Mouse (Mus musculus) liver, adult 2 months (tissue): ENCODE data around the gene Scaper. TPM values are rescaled to one million over a fixed set of nuclear protein-coding genes. Genes with fewer than 3 reads are reported as not detected.

Source experiments
- DNase-seq: peaks from one replicate; pipeline ENCODE4 v3.0.0-alpha.2; 2011; ENCODE audit warnings: low read depth, low spot score; ENCODE audit errors: extremely low read depth
- H3K27ac ChIP-seq: fragments of 200-500 bp; replicated peaks from 2 replicates; pipeline ENCODE4 v1.5.1; 2012; ENCODE audit warnings: low read depth, mild to moderate bottlenecking, control low read depth, inconsistent platforms, low read length; ENCODE audit not compliant: insufficient read depth
- H3K27me3 ChIP-seq: fragments of 200-500 bp; 2 replicates; pipeline ENCODE4 v1.6.1; 2012; ENCODE audit warnings: mild to moderate bottlenecking, moderate library complexity, low read length, inconsistent platforms; ENCODE audit not compliant: control insufficient read depth, insufficient read depth
- H3K36me3 ChIP-seq: fragments of 200-500 bp; 2 replicates; pipeline ENCODE4 v1.6.1; 2012; ENCODE audit warnings: low read length, inconsistent platforms; ENCODE audit not compliant: control insufficient read depth, insufficient read depth
- H3K4me1 ChIP-seq: fragments of 200-500 bp; 2 replicates; pipeline ENCODE4 v1.6.1; 2011; ENCODE audit warnings: low read length; ENCODE audit not compliant: control insufficient read depth, insufficient read depth
- H3K4me3 ChIP-seq: fragments of 200-500 bp; 2 replicates; pipeline ENCODE4 v1.5.1; 2011; ENCODE audit warnings: low read depth, mild to moderate bottlenecking, control low read depth, low read length, moderate library complexity; ENCODE audit not compliant: insufficient read depth
- H3K79me2 ChIP-seq: fragments of 200-500 bp; 2 replicates; pipeline ENCODE4 v1.6.1; 2012; ENCODE audit warnings: inconsistent platforms, mild to moderate bottlenecking, low read length, moderate library complexity; ENCODE audit not compliant: control insufficient read depth, insufficient read depth
- H3K9ac ChIP-seq: fragments of 200-500 bp; 2 replicates; pipeline ENCODE4 v1.6.1; 2012; ENCODE audit warnings: low read depth, mild to moderate bottlenecking, control low read depth, inconsistent platforms, low read length
- CTCF ChIP-seq: fragments of 200-500 bp; IDR thresholded peaks from 2 replicates; pipeline ENCODE4 v1.5.1; 2011; ENCODE audit warnings: low read depth, low read length, control low read depth
- POLR2A ChIP-seq: fragments of 200-500 bp; IDR thresholded peaks from 2 replicates; pipeline ENCODE4 v1.6.1; 2011; ENCODE audit warnings: low read length, control low read depth; ENCODE audit not compliant: insufficient read depth; ENCODE audit errors: extremely low read depth
- WGBS: fragments of 180-500 bp; shearing (Covaris S2); methylation state at CpG from one replicate; pipeline ENCODE4 v1.1.7; 2018; 5-methylcytosine and 5-hydroxymethylcytosine counted together
- polyA plus RNA-seq: library from polyadenylated mRNA; depleted of rRNA; stranded (reverse); fragments of >200 nt; gene quantifications from 2 replicates; pipeline ENCODE4 v1.2.3, GENCODE M21; 2012
- total RNA-seq: library from RNA; depleted of rRNA; stranded (reverse); fragments of >200 nt; gene quantifications from 2 replicates; pipeline ENCODE4 v1.2.3, GENCODE M21; 2014

The Scaper gene
- total and polyA plus RNA-seq, 2 experiments: 1.4 to 9.5 TPM

GRCm38 (mm10) chr9:55538377-55538776 is 399.5 kb downstream of the Scaper start, which contains the start of gene Isl2:
TSS of gene Isl2 (plus strand) at chr9:55538672.
- Histone ChIP-seq H3K4me1 (no peaks in the 10 kb centered on the region; the same call in 1 of the 2 replicates), H3K27ac (no peak within 1 kb of the TSS), H3K9ac (no peak within 1 kb of the TSS), H3K36me3 (no peaks in the 10 kb centered on the region), H3K4me3 (no peak within 1 kb of the TSS), H3K27me3 (peaks cover 39% of the 10 kb centered on the region), H3K79me2 (no peaks in the 10 kb centered on the region)
- no peak for DNase-seq
- WGBS: 32% methylated on average over 4 of the region's 4 CpGs
- TF ChIP-seq CTCF (no peak), POLR2A (no peak)

GRCm38 (mm10) chr9:55535907-55536306 is 402.0 kb downstream of the Scaper start:
- 25% methylated on average over 3 of the region's 3 CpGs for WGBS
- no peaks in the 10 kb centered on the region for H3K79me2 ChIP-seq
- H3K27me3 ChIP-seq: peaks cover 22% of the 10 kb centered on the region
- no peak for TF ChIP-seq POLR2A
- peak; percentile 77 for TF ChIP-seq CTCF
- no peak overlapping the region for H3K27ac ChIP-seq
- H3K9ac ChIP-seq: no peak overlapping the region
- no peaks in the 10 kb centered on the region for H3K36me3 ChIP-seq
- H3K4me3 ChIP-seq: no peak overlapping the region
- no peaks in the 10 kb centered on the region for H3K4me1 ChIP-seq
- peak; percentile 28 for DNase-seq

- no peak overlapping the region for H3K27ac ChIP-seq
- WGBS: 74% methylated on average over 4 of the region's 4 CpGs
- no peaks in the 10 kb centered on the region for H3K36me3 ChIP-seq
- H3K27me3 ChIP-seq: no peaks in the 10 kb centered on the region
- TF ChIP-seq CTCF (peak; percentile 78), POLR2A (no peak)
- no peak overlapping the region for H3K4me3 ChIP-seq
- no peak overlapping the region for H3K9ac ChIP-seq
- no peak for DNase-seq
- H3K4me1 ChIP-seq: no peaks in the 10 kb centered on the region
- no peaks in the 10 kb centered on the region for H3K79me2 ChIP-seq
Observed at GRCm38 (mm10) chr9:55525716-55526115, 412.2 kb downstream of the Scaper start.

- peak within 1 kb of the TSS; percentile 98 for H3K27ac ChIP-seq
- no peaks in the 10 kb centered on the region for H3K36me3 ChIP-seq
- peaks cover 11% of the 10 kb centered on the region; the same call in 1 of the 2 replicates for H3K4me1 ChIP-seq
- H3K4me3 ChIP-seq: peak within 1 kb of the TSS; percentile 93
- H3K27me3 ChIP-seq: no peaks in the 10 kb centered on the region
- peak; percentile 94 for DNase-seq
- WGBS: under 1% methylated on average over 47 of the region's 47 CpGs
- TF ChIP-seq POLR2A (peak; percentile 59; the same call in 1 of the 2 replicates), CTCF (no peak)
- H3K79me2 ChIP-seq: peaks cover 5% of the 10 kb centered on the region
- peak within 1 kb of the TSS; percentile 89 for H3K9ac ChIP-seq
Observed at GRCm38 (mm10) chr9:55512027-55512543, 425.8 kb downstream of the Scaper start, which contains the start of gene Etfa. TSS of gene Etfa (minus strand) at chr9:55512243.

- under 1% methylated on average over 32 of the region's 32 CpGs for whole genome bisulfite sequencing
- Histone ChIP-seq H3K36me3 (no peaks in the 10 kb centered on the region), H3K9ac (peak overlapping the region; percentile 89), H3K27ac (peak overlapping the region; percentile 98), H3K4me3 (peak overlapping the region; percentile 93), H3K4me1 (peaks cover 11% of the 10 kb centered on the region; the same call in 1 of the 2 replicates), H3K79me2 (peaks cover 5% of the 10 kb centered on the region), H3K27me3 (no peaks in the 10 kb centered on the region)
- DNase-seq: peak; percentile 85
- TF ChIP-seq CTCF (no peak), POLR2A (no peak)
Observed at GRCm38 (mm10) chr9:55511521-55511993, 426.4 kb downstream of the Scaper start.

- Histone ChIP-seq H3K4me1 (peaks cover 11% of the 10 kb centered on the region; the same call in 1 of the 2 replicates), H3K36me3 (no peaks in the 10 kb centered on the region), H3K4me3 (peak overlapping the region; percentile 93), H3K27ac (peak overlapping the region; percentile 98), H3K79me2 (peaks cover 5% of the 10 kb centered on the region), H3K9ac (peak overlapping the region; percentile 56), H3K27me3 (no peaks in the 10 kb centered on the region)
- TF ChIP-seq CTCF: no peak
- TF ChIP-seq POLR2A: no peak
- DNase-seq: peak; percentile 90
- 21% methylated on average over 10 of the region's 10 CpGs for WGBS
Observed at GRCm38 (mm10) chr9:55510651-55511235, 427.2 kb downstream of the Scaper start.
